Mouse (Mus musculus): ENCODE results near the gene Nck2.

The Nck2 gene

GRCm38 (mm10) chr1:43444531-43444930, at the start of gene Nck2:
Nck2 (plus strand) TSS chr1:43444579.
- DNase-seq (ENCODE audit: low read depth) = no peak

GRCm38 (mm10) chr1:43395040-43395439, 49.3 kb upstream of the Nck2 start:
- no peak for DNase-seq (ENCODE audit: low read depth)

- no peak for DNase-seq (ENCODE audit: low read depth)
These were observed 48.6 kb upstream of the Nck2 start for GRCm38 (mm10) chr1:43395799-43396198.

- no peak for DNase-seq (ENCODE audit: low read depth)
These were observed 47.9 kb upstream of the Nck2 start for GRCm38 (mm10) chr1:43396522-43396921.

GRCm38 (mm10) chr1:43397096-43397495, 47.3 kb upstream of the Nck2 start:
- no peak for DNase-seq (ENCODE audit: low read depth)

- DNase-seq (ENCODE audit: low read depth) = peak; percentile 62
These were observed 45.4 kb upstream of the Nck2 start for GRCm38 (mm10) chr1:43398738-43399601.

GRCm38 (mm10) chr1:43399602-43400216, 44.7 kb upstream of the Nck2 start:
- no peak for DNase-seq (ENCODE audit: low read depth)

- DNase-seq (ENCODE audit: low read depth) = no peak
These were observed 43.7 kb upstream of the Nck2 start for GRCm38 (mm10) chr1:43400655-43401054.

GRCm38 (mm10) chr1:43403341-43403740, 41.0 kb upstream of the Nck2 start:
- no peak for DNase-seq (ENCODE audit: low read depth)

GRCm38 (mm10) chr1:43404693-43405678, 39.4 kb upstream of the Nck2 start:
- no peak for DNase-seq (ENCODE audit: low read depth)

GRCm38 (mm10) chr1:43409019-43409418, 35.4 kb upstream of the Nck2 start:
- no peak for DNase-seq (ENCODE audit: low read depth)

GRCm38 (mm10) chr1:43412825-43413224, 31.6 kb upstream of the Nck2 start:
- DNase-seq (ENCODE audit: low read depth) = no peak

- DNase-seq (ENCODE audit: low read depth) = no peak
These were observed 31.1 kb upstream of the Nck2 start for GRCm38 (mm10) chr1:43413298-43413697.

- DNase-seq (ENCODE audit: low read depth) = no peak
These were observed 30.6 kb upstream of the Nck2 start for GRCm38 (mm10) chr1:43413749-43414148.

- no peak for DNase-seq (ENCODE audit: low read depth)
These were observed 30.2 kb upstream of the Nck2 start for GRCm38 (mm10) chr1:43414228-43414627.

GRCm38 (mm10) chr1:43414971-43415370, 29.4 kb upstream of the Nck2 start:
- DNase-seq (ENCODE audit: low read depth) = no peak

- DNase-seq (ENCODE audit: low read depth) = no peak
These were observed 21.2 kb upstream of the Nck2 start for GRCm38 (mm10) chr1:43422969-43423748.

- DNase-seq (ENCODE audit: low read depth) = no peak
These were observed 17.9 kb upstream of the Nck2 start for GRCm38 (mm10) chr1:43426526-43426925.

- DNase-seq (ENCODE audit: low read depth) = no peak
These were observed 17.3 kb upstream of the Nck2 start for GRCm38 (mm10) chr1:43426993-43427535.

GRCm38 (mm10) chr1:43429924-43430876, 14.2 kb upstream of the Nck2 start:
- no peak for DNase-seq (ENCODE audit: low read depth)
